Mouse (Mus musculus) fibroblast of lung, adult 2 months (primary cell): ENCODE measurements at regions not wholly inside any gene's neighbourhood (a gene's known extent, or its start where the extent isn't known, plus 50 kb on each side); places are given as distances from the start of the nearest gene placed in this dataset.
"Not testable (repeated sequence)": the region's sequence is repeated elsewhere in the genome, so short reads cannot be mapped to it uniquely, and the experiment has no call there.

Experiments used
- DNase-seq: peaks from one replicate; pipeline ENCODE4 v3.0.0-alpha.2; 2011; ENCODE audit warnings: low read depth

GRCm38 (mm10) chr8:24386462-24386861 lies 339.2 kb downstream of the Adam3 start:
- DNase-seq, result peak; percentile 27

GRCm38 (mm10) chr8:24383963-24384435 lies 341.7 kb downstream of the Adam3 start:
- DNase-seq, result no peak

GRCm38 (mm10) chr8:24383130-24383962 lies 342.3 kb downstream of the Adam3 start:
- DNase-seq, result no peak

GRCm38 (mm10) chr8:24381666-24382253 lies 343.9 kb downstream of the Adam3 start:
- DNase-seq, result no peak

- DNase-seq, result no peak
Measured at GRCm38 (mm10) chr8:24378070-24378469, 347.6 kb downstream of the Adam3 start.

- DNase-seq, result not testable (repeated sequence)
Measured at GRCm38 (mm10) chr8:24376846-24377245, 348.8 kb downstream of the Adam3 start.

- DNase-seq, result no peak
Measured at GRCm38 (mm10) chr8:24374503-24374902, 351.1 kb downstream of the Adam3 start.

GRCm38 (mm10) chr8:24372068-24372467 lies 353.6 kb downstream of the Adam3 start:
- no peak for DNase-seq

GRCm38 (mm10) chr8:24366000-24366399 lies 359.7 kb downstream of the Adam3 start:
- DNase-seq, result no peak

- no peak for DNase-seq
Measured at GRCm38 (mm10) chr8:24364685-24365084, 361.0 kb downstream of the Adam3 start.

- no peak for DNase-seq
Measured at GRCm38 (mm10) chr8:24359022-24359600, 366.5 kb downstream of the Adam3 start.

- no peak for DNase-seq
Measured at GRCm38 (mm10) chr8:24355146-24355545, 370.5 kb downstream of the Adam3 start.

- no peak for DNase-seq
Measured at GRCm38 (mm10) chr8:24353842-24354241, 371.8 kb downstream of the Adam3 start.

GRCm38 (mm10) chr8:24352322-24352721 lies 373.3 kb downstream of the Adam3 start:
- no peak for DNase-seq

- no peak for DNase-seq
Measured at GRCm38 (mm10) chr8:24351760-24352159, 373.9 kb downstream of the Adam3 start.

GRCm38 (mm10) chr8:24346390-24347113 lies 379.1 kb downstream of the Adam3 start:
- DNase-seq, result no peak

GRCm38 (mm10) chr8:24338694-24339093 lies 387.0 kb downstream of the Adam3 start:
- no peak for DNase-seq

GRCm38 (mm10) chr8:24337635-24338034 lies 388.0 kb downstream of the Adam3 start:
- no peak for DNase-seq

GRCm38 (mm10) chr8:24335709-24336108 lies 389.9 kb downstream of the Adam3 start:
- DNase-seq, result no peak

GRCm38 (mm10) chr8:24333705-24334104 lies 391.9 kb downstream of the Adam3 start:
- DNase-seq, result no peak

GRCm38 (mm10) chr8:24310893-24311292 lies 414.8 kb downstream of the Adam3 start:
- DNase-seq, result no peak

- DNase-seq, result no peak
Measured at GRCm38 (mm10) chr8:24294565-24294964, 431.1 kb downstream of the Adam3 start.
